Comparison of ENCODE assay signal across 8 mouse cellular contexts in genomic region chr11:85352539-85353380, GRCm38 (mm10). TPM values are rescaled to one million over a fixed set of nuclear protein-coding genes. Genes with fewer than 3 reads are reported as not detected.
DNase-seq lines count a peak whose midpoint lies in the region; ATAC-seq and TF ChIP-seq lines count a peak whose summit lies in the region.

Bcas3 (plus strand) TSS chr11:85353167.

- intact Hi-C loops in gastrocnemius, adult 2 months (cut with DNase I), result loop anchor here (2.0 kb wide), 1 partner anchor 42 kb away; the partner anchor contains the start of gene Ppm1d
- intact Hi-C loops in left cerebral cortex, adult 2 months (cut with DNase I), result loop anchor here (2.0 kb wide), 1 partner anchor 42 kb away; the partner anchor contains the start of gene Ppm1d

- peak within 1 kb of the TSS; percentile 70 for H3K9ac ChIP-seq in hindbrain, postnatal 0 days (replicated peaks; ENCODE audit: low read length)

- peak within 1 kb of the TSS; percentile 83 for H3K4me3 ChIP-seq in gastrocnemius, adult 2 months
- peak within 1 kb of the TSS; percentile 70 for H3K4me3 ChIP-seq in hindbrain, postnatal 0 days (ENCODE audit: low read length)
- peak within 1 kb of the TSS; percentile 87 for H3K4me3 ChIP-seq in left cerebral cortex, adult 2 months

- no peaks in the 10 kb centered on the region for H3K9me3 ChIP-seq in hindbrain, postnatal 0 days (ENCODE audit: low read length)

- H3K27me3 ChIP-seq in hindbrain, postnatal 0 days (ENCODE audit: insufficient read depth, low read length), result no peaks in the 10 kb centered on the region

- no peaks in the 10 kb centered on the region for H3K36me3 ChIP-seq in hindbrain, postnatal 0 days (ENCODE audit: insufficient read depth, low read length)

- H3K27ac ChIP-seq in gastrocnemius, adult 2 months, result peak within 1 kb of the TSS; percentile 98
- H3K27ac ChIP-seq in hindbrain, postnatal 0 days, result peak within 1 kb of the TSS; percentile 49; the same call in 1 of the 2 replicates
- H3K27ac ChIP-seq in left cerebral cortex, adult 2 months, result peak within 1 kb of the TSS; percentile 94

- peak; percentile 98 for ATAC-seq in common myeloid progenitor, adult 5-6 weeks (replicated peaks; ENCODE audit: low read depth, poor library complexity, severe bottlenecking)
- peak; percentile 99 for ATAC-seq in hindbrain, postnatal 0 days
- ATAC-seq in megakaryocyte, adult 5-6 weeks (ENCODE audit: poor library complexity, severe bottlenecking), result peak; percentile 97

- peaks cover 5% of the 10 kb centered on the region; the same call in 1 of the 2 replicates for H3K4me1 ChIP-seq in hindbrain, postnatal 0 days (ENCODE audit: insufficient read depth, low read length)

- H3K4me2 ChIP-seq in hindbrain, postnatal 0 days (ENCODE audit: low read depth, low read length), result peak within 1 kb of the TSS; percentile 63

- no peak for TF ChIP-seq CTCF in gastrocnemius, adult 2 months (IDR thresholded peaks at IDR 0.05)
- TF ChIP-seq CTCF in hindbrain, postnatal 0 days (IDR thresholded peaks at IDR 0.05; ENCODE audit: low read depth), result no peak
- TF ChIP-seq CTCF in left cerebral cortex, adult 2 months (IDR thresholded peaks at IDR 0.05), result no peak

- under 1% methylated on average over 47 of the region's 47 CpGs for WGBS in hindbrain, postnatal 0 days

- DNase-seq in ZHBTc4 (ENCODE audit: low read depth, low spot score), result peak; percentile 100
- peak; percentile 99 for DNase-seq in gastrocnemius, adult 2 months
- peak; percentile 99 for DNase-seq in hindbrain, postnatal 0 days (ENCODE audit: low spot score)
- DNase-seq in left cerebral cortex, adult 2 months (ENCODE audit: extremely low spot score in 1 of 2, low spot score in 2 of 2), result peak; percentile 98 to 99
- DNase-seq in right cerebral cortex, adult 2 months (ENCODE audit: low spot score in 2 of 2), result peak; percentile 99 to 100
- DNase-seq in urinary bladder, postnatal 14 days (ENCODE audit: low spot score), result peak; percentile 99

RNA-seq across cellular contexts. Expression of gene Bcas3, which starts in this region (rescaled TPM):
- total RNA-seq in common myeloid progenitor, adult 5-6 weeks (2017), result 14.6 and 22.5 TPM in 2 replicates
- 10 to 100 TPM; 39.6 to 46.6 TPM for total RNA-seq in gastrocnemius, adult 2 months (2021)
- total RNA-seq in hindbrain, postnatal 0 days (2014; rRNA removed), result 32.3 and 42.9 TPM in 2 replicates
- polyA plus RNA-seq in hindbrain, postnatal 0 days (2015; fragmentation: Nextera tagmentation; extraction: Ambion mirVana), result 28.5 and 31.6 TPM in 2 replicates
- total RNA-seq in left cerebral cortex, adult 2 months (2021), result 10 to 100 TPM; 69.1 to 73.0 TPM
- total RNA-seq in megakaryocyte, adult 5-6 weeks (2015), result 14.5 and 17.5 TPM in 2 replicates
- 10.7 and 12.8 TPM in 2 replicates for total RNA-seq in megakaryocyte, adult 5-6 weeks (2017)

Comparison
In these comparisons a context has a peak if more than half of its experiments do, and no peak if none do; other contexts are left out.
1. Peak in every context shown above with its lines: DNase-seq, ATAC-seq, H3K4me3 ChIP-seq and H3K27ac ChIP-seq.